In genomic region chr4:3230908-3231684, GRCm38 (mm10) we compare ENCODE assay signal across 9 mouse cellular contexts. TPM values are rescaled to one million over a fixed set of nuclear protein-coding genes. Genes with fewer than 3 reads are reported as not detected.
DNase-seq lines count a peak whose midpoint lies in the region; ATAC-seq lines count a peak whose summit lies in the region.
"Had no signal": no experiment of that assay in that cellular context is flagged by ENCODE, and none has a peak within 500 bp of the region (broad histone marks: within the 10 kb centered on the region; RNA-seq: fewer than 3 reads in every experiment).

No protein-coding gene starts in this region.

- H3K27me3 ChIP-seq in intestine, embryonic 15.5 days (replicated peaks): no peaks in the 10 kb centered on the region
- 0 out of 2 replicates have a peak, but pooled peaks cover 3% of the 10 kb centered on the region for H3K27me3 ChIP-seq in liver, embryonic 15.5 days
- H3K27me3 ChIP-seq in neural tube, embryonic 12.5 days (replicated peaks): no peaks in the 10 kb centered on the region; the same call in 1 of the 2 replicates

- H3K9ac ChIP-seq in intestine, embryonic 15.5 days: peak overlapping the region; percentile 24; the same call in 1 of the 2 replicates
- no peak overlapping the region for H3K9ac ChIP-seq in liver, embryonic 15.5 days
- no peak overlapping the region for H3K9ac ChIP-seq in neural tube, embryonic 12.5 days

- ATAC-seq in intestine, embryonic 15.5 days: peak; percentile 67
- peak; percentile 74 for ATAC-seq in liver, embryonic 15.5 days (ENCODE audit: insufficient read depth)
- no peak for ATAC-seq in neural tube, embryonic 12.5 days (ENCODE audit: low FRiP score, low read depth)

- H3K4me1 ChIP-seq in intestine, embryonic 15.5 days (replicated peaks): no peaks in the 10 kb centered on the region
- peaks cover 7% of the 10 kb centered on the region; the same call in 1 of the 2 replicates for H3K4me1 ChIP-seq in liver, embryonic 15.5 days (replicated peaks)
- H3K4me1 ChIP-seq in neural tube, embryonic 12.5 days: 0 out of 2 replicates have a peak, but pooled peaks cover 3% of the 10 kb centered on the region

- peak; percentile 15 to 45 for DNase-seq in urinary bladder, adult 18-20 months (ENCODE audit: low spot score in 2 of 2)
- DNase-seq in urinary bladder, adult 2 months (ENCODE audit: low spot score): no peak
- peak; percentile 80 to 82 for DNase-seq in gastrocnemius, postnatal 4 days (ENCODE audit: low spot score in 2 of 2)
- no peak for DNase-seq in right cerebral cortex, adult 2 months (ENCODE audit: low spot score in 2 of 2)
- no peak for DNase-seq in cerebellum, adult 9-10 months

- peak overlapping the region; percentile 79 for H3K4me2 ChIP-seq in intestine, embryonic 15.5 days (replicated peaks)
- H3K4me2 ChIP-seq in liver, embryonic 15.5 days: peak overlapping the region; percentile 72
- peak overlapping the region; percentile 62 for H3K4me2 ChIP-seq in neural tube, embryonic 12.5 days (replicated peaks)

- H3K27ac ChIP-seq in intestine, embryonic 15.5 days: no peak overlapping the region
- no peak overlapping the region for H3K27ac ChIP-seq in liver, embryonic 15.5 days (replicated peaks)
- no peak overlapping the region for H3K27ac ChIP-seq in neural tube, embryonic 12.5 days
- H3K27ac ChIP-seq: macrophage had no signal

- H3K9me3 ChIP-seq in intestine, embryonic 15.5 days: 0 out of 2 replicates have a peak, but pooled peaks cover under 1% of the 10 kb centered on the region
- peaks cover 6% of the 10 kb centered on the region; the same call in 1 of the 2 replicates for H3K9me3 ChIP-seq in liver, embryonic 15.5 days (replicated peaks)
- H3K9me3 ChIP-seq in neural tube, embryonic 12.5 days: peaks cover 34% of the 10 kb centered on the region

- no peaks in the 10 kb centered on the region for H3K36me3 ChIP-seq in intestine, embryonic 15.5 days
- no peaks in the 10 kb centered on the region for H3K36me3 ChIP-seq in liver, embryonic 15.5 days (replicated peaks)
- H3K36me3 ChIP-seq in neural tube, embryonic 12.5 days: no peaks in the 10 kb centered on the region

- 8% methylated on average over 26 of the region's 48 CpGs for WGBS in intestine, embryonic 15.5 days
- 5% methylated on average over 47 of the region's 48 CpGs for WGBS in liver, embryonic 15.5 days (ENCODE audit: insufficient replicate concordance)
- WGBS in neural tube, embryonic 12.5 days: 7% methylated on average over 27 of the region's 48 CpGs

- H3K4me3 ChIP-seq in intestine, embryonic 15.5 days (replicated peaks): peak overlapping the region; percentile 40
- H3K4me3 ChIP-seq in liver, embryonic 15.5 days (replicated peaks): peak overlapping the region; percentile 48
- peak overlapping the region; percentile 30 for H3K4me3 ChIP-seq in neural tube, embryonic 12.5 days

RNA-seq across cellular contexts. Expression of gene Vmn1r3, which starts 45.9 kb away (rescaled TPM):
- not detected in 2 replicates for polyA plus RNA-seq in urinary bladder, adult 2 months (2012; rRNA removed)
- not detected for total RNA-seq in gastrocnemius, postnatal 4 days (2021)
- polyA plus RNA-seq in intestine, embryonic 15.5 days (2015; fragmentation: Nextera tagmentation; extraction: Ambion mirVana): not detected in 2 replicates
- not detected in 2 replicates for polyA plus RNA-seq in liver, embryonic 15.5 days (2015; fragmentation: Nextera tagmentation; extraction: Ambion mirVana)
- not detected in 2 replicates for polyA plus RNA-seq in neural tube, embryonic 12.5 days (2016; fragmentation: Nextera tagmentation; extraction: Ambion mirVana)
- polyA plus RNA-seq: macrophage had no signal

Comparison
In these comparisons a context has a peak if more than half of its experiments do, and no peak if none do; other contexts are left out.
1. DNase-seq: peak in urinary bladder, adult 18-20 months (2 of 2) and gastrocnemius, postnatal 4 days (2 of 2); none in urinary bladder, adult 2 months (single experiment), right cerebral cortex, adult 2 months (0 of 2) and cerebellum, adult 9-10 months (single experiment).
2. Peak in every context shown above with its lines, with median percentiles within 50 percentile points of each other: H3K4me2 ChIP-seq and H3K4me3 ChIP-seq.